Mouse (Mus musculus): ENCODE measurements around the gene Ccdc8.
A peak's percentile ranks its signal among the peaks of the same experiment; 100 is the strongest.

The Ccdc8 gene

DNA sequence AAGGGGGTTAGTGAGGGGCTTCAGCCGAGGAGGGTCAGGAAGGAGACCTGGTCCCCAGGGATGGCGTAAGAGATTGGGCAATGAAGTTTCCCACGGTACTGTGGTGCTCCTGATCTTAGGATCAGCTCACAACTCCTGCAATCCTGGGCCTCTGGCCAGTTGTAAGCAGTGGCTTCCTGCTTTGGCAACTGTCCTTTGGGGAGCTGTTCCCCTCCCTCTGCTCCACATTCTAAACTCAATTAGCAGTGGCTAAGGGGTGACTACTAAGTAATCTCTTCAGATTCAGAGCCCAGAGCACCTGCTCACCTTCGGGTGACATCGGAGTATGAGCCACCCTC, 17.5 kb downstream of the Ccdc8 start:
- no peak for DNase-seq (ENCODE audit: low spot score in 2 of 2)

GRCm38 (mm10) chr7:17011909-17012590, 19.5 kb downstream of the Ccdc8 start:
- DNase-seq (ENCODE audit: low spot score in 2 of 2): no peak

DNA sequence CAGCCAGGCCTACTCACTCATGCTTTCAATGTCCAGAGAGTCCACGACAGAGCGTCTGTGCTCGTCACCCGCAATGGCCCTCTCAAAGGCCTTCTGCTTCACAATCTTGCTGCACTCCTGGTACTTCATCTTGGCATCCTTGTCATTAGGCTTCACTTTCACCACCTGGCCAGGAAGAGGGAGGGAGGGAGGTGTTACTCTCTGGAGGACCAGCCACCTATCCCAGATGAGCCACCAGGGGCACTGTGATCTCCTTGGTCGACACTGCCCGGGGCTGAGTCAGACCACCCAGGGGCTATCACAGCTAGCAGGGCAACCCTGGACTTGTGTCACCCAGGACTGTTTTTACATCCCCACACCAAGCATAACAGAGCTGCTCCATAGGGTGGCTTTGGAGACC, 22.9 kb downstream of the Ccdc8 start:
- no peak for DNase-seq (ENCODE audit: low spot score in 2 of 2)

DNA sequence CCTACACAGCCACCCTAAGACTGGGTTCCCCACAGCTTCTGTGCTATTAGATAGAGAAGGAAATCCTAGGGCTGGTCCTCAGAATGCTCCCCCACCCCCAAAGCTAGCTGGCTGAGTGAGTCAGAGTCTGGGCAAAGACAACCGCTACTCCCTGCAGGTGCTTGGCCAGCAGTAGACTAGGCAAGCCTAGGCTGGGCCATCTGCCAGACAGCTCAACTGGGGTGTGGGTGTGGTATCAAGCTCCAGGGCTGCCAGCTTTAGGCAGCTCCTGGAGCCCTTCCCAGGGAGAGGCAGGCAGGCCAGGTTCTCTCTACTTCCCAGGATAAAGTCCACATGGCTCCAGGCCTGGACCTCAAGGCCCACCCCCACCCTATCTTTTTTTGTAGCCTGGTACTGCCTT, 24.5 kb downstream of the Ccdc8 start:
- no peak for DNase-seq (ENCODE audit: low spot score in 2 of 2)

DNA sequence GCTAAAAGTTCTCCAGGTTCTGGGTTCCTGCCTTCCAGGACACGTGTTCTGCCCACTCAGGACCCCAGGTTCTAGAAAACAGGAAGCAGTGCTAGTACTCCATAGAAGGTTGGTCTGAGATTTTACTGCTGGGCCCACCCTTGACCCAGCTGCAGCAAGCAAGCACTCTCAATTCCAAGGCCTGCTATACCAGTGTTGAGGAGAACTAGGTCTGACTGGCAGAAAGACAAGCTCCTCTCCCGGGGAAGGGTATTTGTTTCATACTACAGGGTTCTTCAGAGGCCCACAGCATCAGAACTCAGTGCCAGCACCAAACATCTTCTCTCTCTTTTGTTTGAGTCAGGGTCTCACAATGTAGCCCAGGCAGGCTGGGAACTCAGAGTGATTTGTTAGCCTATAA, 25.4 kb downstream of the Ccdc8 start:
- DNase-seq (ENCODE audit: low spot score in 2 of 2): no peak

DNA sequence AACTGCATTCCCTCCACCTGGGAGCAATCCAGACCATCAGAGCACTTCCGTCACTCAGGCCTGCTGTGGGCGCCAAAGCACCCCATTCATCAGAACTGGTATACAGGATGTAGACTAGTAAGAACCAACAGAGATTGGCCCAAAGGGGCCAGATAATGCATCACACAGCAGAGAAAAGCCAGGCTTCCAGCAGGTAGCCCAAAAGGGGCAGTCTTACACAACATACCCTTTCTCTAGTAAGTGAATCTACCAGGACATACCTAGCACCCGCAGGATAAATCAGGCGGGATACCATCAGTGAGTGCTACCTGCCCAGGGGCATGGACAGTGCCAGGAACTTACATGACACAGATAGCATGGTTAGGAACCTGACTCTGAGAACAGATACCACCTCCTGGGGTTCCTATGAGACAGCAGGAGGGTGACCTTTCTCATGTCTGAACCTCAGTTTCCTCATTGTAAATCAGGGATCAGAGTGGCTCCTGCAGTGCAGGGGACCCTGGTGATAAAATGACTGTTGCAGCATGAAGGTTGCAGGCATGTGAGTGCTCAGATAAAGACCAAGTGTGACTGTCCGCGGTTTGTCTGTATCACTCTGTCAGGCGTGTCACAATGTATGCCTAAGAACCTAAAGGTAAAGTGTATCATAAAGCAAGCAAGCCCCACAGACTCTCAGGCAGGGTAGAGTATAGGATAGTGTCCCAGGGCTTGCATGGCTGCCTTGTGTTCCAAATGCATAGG, 27.1 kb downstream of the Ccdc8 start:
- no peak for DNase-seq (ENCODE audit: low spot score in 2 of 2)

GRCm38 (mm10) chr7:17022176-17022575, 29.7 kb downstream of the Ccdc8 start:
- DNase-seq (ENCODE audit: low spot score in 2 of 2): no peak

DNA sequence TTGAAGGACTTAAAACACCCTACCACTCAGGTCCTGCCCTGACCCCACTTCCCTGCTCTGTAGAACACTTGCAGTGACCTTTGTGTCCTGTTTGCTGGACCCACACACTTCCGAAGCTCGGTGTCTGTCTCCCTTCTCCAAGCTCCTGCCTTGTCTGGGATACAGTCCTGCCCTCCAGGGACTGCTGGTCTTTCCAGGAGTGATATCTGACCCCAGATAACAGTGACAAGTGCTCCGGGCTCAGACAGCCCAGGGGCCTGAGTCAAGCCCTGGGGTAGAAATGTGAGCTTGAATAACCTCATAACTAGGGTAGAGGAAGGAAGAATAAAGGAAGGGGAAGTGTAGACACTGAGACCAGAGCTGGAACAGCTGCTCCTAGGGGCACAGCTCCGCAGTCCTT, 31.2 kb downstream of the Ccdc8 start:
- DNase-seq (ENCODE audit: low spot score in 2 of 2): no peak

GRCm38 (mm10) chr7:17024141-17024540, 31.6 kb downstream of the Ccdc8 start:
- no peak for DNase-seq (ENCODE audit: low spot score in 2 of 2)

- peak in 1 of 2 experiments; percentile 41 for DNase-seq (ENCODE audit: low spot score in 2 of 2)
Measured at GRCm38 (mm10) chr7:17024814-17025504, 32.5 kb downstream of the Ccdc8 start.

DNA sequence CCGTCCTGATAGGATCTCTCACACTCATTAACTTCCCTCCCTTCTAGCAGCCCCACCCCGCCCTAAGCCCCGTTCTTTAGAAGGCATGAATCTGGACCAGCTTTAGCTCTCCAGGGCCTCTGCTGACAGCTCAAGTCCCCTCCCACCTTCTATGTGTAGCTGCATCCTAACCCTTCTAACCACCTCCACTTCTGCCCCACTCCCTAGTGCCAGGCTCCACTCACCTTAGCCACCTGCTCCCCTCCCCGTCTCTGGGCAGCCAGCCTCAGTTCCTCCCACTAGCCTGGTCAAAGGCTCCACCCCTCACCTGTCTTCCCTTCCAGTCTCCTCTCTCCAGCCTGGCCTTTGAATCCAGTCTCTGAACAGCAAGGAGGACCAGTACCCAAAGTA, 33.0 kb downstream of the Ccdc8 start:
- DNase-seq (ENCODE audit: low spot score in 2 of 2): no peak

GRCm38 (mm10) chr7:17025896-17026622, 33.6 kb downstream of the Ccdc8 start:
- DNase-seq (ENCODE audit: low spot score in 2 of 2): no peak

DNA sequence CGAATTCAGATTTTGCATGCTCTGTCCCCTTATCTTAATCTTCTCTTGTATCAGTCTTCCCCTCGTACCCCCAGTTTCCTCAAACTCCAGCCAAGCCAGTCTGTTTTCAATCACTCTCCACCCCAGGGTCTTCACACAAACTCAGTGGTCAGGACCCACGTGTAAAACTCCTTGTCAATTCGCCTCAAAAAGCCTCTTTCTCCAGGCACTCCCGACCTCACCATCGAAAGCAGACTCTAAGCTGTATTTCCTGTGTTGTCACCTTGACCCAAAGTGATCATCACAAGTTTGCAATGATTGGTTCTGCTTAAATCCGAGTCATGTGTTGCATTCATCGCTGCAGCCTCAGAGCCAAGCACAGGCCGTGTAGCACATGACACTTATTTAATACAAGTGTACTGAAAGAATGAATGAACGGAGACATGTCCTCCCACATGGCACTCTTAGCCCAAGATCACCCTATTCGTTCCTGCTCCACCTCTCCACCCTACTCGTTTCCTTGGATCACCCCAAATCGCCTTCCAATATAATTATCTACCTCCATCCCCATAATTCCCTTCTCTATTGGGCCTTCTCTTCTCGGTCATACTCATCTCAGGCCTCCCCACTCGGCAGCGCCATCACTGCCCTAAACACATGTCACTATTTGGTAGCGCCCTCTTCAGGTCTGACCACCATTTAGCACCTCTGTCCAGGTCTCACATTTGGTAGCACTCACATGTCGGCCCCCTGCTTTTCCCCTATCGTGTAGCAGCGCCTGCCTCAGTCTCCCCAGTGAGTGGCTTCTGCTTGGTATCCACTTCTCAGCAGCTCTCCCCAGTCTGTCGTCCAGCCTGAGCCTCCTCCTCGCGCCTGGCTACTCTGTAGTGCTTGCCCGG, 34.4 kb downstream of the Ccdc8 start:
- DNase-seq (ENCODE audit: low spot score in 2 of 2): no peak

GRCm38 (mm10) chr7:17027588-17028343, 35.3 kb downstream of the Ccdc8 start, which contains the start of gene Ppp5c:
TSS of gene Ppp5c (minus strand) at chr7:17027924.
- peak; percentile 64 to 80 for DNase-seq (ENCODE audit: low spot score in 2 of 2)

DNA sequence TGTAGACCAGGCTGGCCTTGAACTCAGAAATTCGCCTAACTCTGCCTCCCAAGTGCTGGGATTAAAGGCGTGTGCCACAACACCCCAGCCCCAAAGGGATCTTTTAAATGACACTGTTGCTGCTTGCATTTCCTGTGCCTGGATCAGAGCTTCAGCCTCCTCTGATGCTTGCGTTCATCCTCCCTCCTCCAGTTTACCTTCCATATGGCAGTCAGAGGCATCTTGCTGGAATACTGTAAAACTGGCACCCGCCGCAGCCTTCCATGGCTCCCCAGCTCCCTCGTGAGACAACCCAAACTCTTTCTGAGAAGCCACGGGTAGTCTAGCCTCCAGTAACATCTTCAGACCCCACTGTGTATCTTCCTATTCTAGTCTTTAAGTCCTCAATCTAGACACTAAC, 36.4 kb downstream of the Ccdc8 start:
- no peak for DNase-seq (ENCODE audit: low spot score in 2 of 2)

DNA sequence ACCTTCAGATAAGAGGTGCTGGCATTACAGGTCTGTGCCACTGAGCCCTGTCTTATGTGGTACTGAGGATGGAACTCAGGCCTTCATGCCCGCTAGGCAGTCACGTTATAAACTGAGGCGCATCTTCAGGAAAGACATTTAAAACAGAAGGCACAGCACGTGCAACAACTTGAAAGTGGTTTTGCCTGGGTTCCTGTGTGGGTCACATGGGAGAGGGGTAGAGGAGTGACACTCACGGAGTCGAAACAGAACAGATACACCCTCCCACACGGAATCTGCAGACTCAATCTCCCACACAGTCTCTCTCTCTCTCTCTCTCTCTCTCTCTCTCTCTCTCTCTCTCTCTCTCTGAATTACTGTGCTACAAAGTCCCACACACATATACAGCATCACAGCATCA, 37.7 kb downstream of the Ccdc8 start:
- no peak for DNase-seq (ENCODE audit: low spot score in 2 of 2)

GRCm38 (mm10) chr7:17038018-17038695, 45.6 kb downstream of the Ccdc8 start:
- no peak for DNase-seq (ENCODE audit: low spot score in 2 of 2)

- DNase-seq (ENCODE audit: low spot score in 2 of 2): no peak
Measured at GRCm38 (mm10) chr7:17039373-17039772, 46.9 kb downstream of the Ccdc8 start.

DNA sequence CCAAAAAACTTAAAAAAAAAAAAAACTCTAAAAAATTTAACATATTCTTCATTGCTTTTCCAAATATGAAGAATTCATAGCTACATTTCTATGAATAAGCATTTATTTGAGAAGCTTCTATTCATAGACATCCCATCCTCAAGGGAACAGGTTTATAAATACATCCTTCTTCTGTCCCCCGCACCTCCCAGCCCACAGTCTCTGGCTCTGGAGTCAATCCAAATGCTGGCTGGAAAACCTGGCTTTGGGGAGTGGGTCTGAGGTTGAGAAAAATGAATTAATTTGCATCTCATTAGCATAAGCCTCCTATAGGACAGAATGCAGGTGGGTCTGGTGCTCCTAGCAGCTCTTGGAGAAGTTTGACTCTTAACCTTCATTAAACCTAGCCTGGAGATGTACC, 53.2 kb downstream of the Ccdc8 start:
- no peak for DNase-seq (ENCODE audit: low spot score in 2 of 2)

Data from spleen, postnatal 14 days (tissue).